Mouse (Mus musculus): ENCODE results near the gene Gm5475. TPM values are rescaled to one million over a fixed set of nuclear protein-coding genes. Genes with fewer than 3 reads are reported as not detected.

Gm5475 gene
- total RNA-seq, 2 experiments from 2014 or later: not detected

- intact Hi-C loops (cut with DNase I): no loop called here
Observed at GRCm38 (mm10) chr15:100473926-100474503, 52.1 kb downstream of the Gm5475 start.

More at GRCm38 (mm10) chr15:100473926-100474503, 52.1 kb downstream of the Gm5475 start:
- DNase-seq: no peak

Other genes starting within 250 kb of the Gm5475 start
- 10 to 100 TPM; 44.0 to 48.4 TPM for gene Atf1, start 194.3 kb upstream of the Gm5475 start, total RNA-seq (2021)
- gene Tmprss12, start 141.3 kb upstream of the Gm5475 start, total RNA-seq (2021): not detected
- 10 to 100 TPM; 29.3 to 40.9 TPM for gene Mettl7a1, start 118.0 kb upstream of the Gm5475 start, total RNA-seq (2021)
- not detected for gene Mettl7a3, start 87.2 kb upstream of the Gm5475 start, total RNA-seq (2021)
- not detected for gene Methig1, start 69.0 kb upstream of the Gm5475 start, total RNA-seq (2021)
- gene Mettl7a2, start 68.9 kb upstream of the Gm5475 start, total RNA-seq (2021): 1 to 10 TPM in 1 of 2 experiments, under 1 TPM in 1; 0.68 to 1.1 TPM
- not detected for gene Higd1c, start 57.6 kb upstream of the Gm5475 start, total RNA-seq (2021)
- gene Slc11a2, start 2.9 kb downstream of the Gm5475 start, total RNA-seq (2021): 10 to 100 TPM; 53.6 to 58.2 TPM
- gene Letmd1, start 46.9 kb downstream of the Gm5475 start, total RNA-seq (2021): 10 to 100 TPM; 12.8 to 20.4 TPM
- 1 to 10 TPM; 3.1 to 3.2 TPM for gene Csrnp2, start 73.3 kb downstream of the Gm5475 start, total RNA-seq (2021)
- 10 to 100 TPM; 14.3 to 15.8 TPM for gene Tfcp2, start 129.9 kb downstream of the Gm5475 start, total RNA-seq (2021)
- 10 to 100 TPM; 13.2 to 14.6 TPM for gene Pou6f1, start 177.8 kb downstream of the Gm5475 start, total RNA-seq (2021)
- gene Dazap2, start 193.2 kb downstream of the Gm5475 start, total RNA-seq (2021): 100 to 1,000 TPM; 146 to 158 TPM
- gene Smagp, start 214.8 kb downstream of the Gm5475 start, total RNA-seq (2021): 10 to 100 TPM; 14.8 to 17.1 TPM
- 1 to 10 TPM; 1.8 to 3.9 TPM for gene Bin2, start 247.4 kb downstream of the Gm5475 start, total RNA-seq (2021)

All from heart, postnatal 14 days (tissue).